ENCODE assay signal across 10 mouse cellular contexts in the genomic region with DNA sequence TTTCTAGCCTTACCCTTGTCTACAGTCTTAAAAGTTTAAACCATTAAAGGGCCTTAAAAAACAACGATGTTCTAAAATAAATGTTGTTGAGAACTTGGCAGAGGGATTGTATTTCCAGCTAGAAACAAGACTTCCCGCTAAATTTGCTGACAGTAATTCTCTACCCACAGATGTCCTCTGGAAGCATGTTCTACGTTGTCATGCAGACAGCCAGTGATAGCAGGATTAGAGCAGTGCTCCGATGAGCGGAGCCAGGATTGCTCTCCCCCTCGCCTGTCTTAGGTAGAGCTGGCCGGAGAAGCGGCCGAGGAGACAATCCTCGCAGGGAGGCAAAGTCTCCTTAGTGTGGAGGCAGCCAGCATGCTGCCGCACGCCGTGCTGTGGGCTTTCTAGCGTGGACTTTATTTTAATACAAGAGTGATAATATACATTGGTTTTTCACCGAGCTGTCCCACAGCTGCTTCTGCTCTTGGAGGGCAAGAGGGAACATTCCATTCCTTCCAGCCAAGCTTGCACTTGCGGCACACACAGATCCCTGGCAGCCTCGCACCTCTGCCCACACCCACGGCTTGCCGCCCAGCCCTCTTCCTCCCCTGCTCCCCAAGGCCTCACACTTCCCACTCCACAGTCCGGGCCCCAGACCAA.
DNase-seq lines count a peak whose midpoint lies in the region; ATAC-seq and TF ChIP-seq lines count a peak whose summit lies in the region.
"Had no signal": no experiment of that assay in that cellular context is flagged by ENCODE, and none has a peak within 500 bp of the region (broad histone marks: within the 10 kb centered on the region; RNA-seq: fewer than 3 reads in every experiment).

No protein-coding gene starts in this region.

- peak overlapping the region; percentile 81 for H3K27ac ChIP-seq in stomach, postnatal 0 days (replicated peaks)
- H3K27ac ChIP-seq in midbrain, embryonic 10.5 days (replicated peaks) = no peak overlapping the region
- H3K27ac ChIP-seq in hindbrain, embryonic 11.5 days (ENCODE audit: low read depth, low read length) = no peak overlapping the region

- no peak overlapping the region for H3K4me3 ChIP-seq in stomach, postnatal 0 days (ENCODE audit: low read depth, low read length)
- H3K4me3 ChIP-seq in midbrain, embryonic 10.5 days = no peak overlapping the region
- no peak overlapping the region for H3K4me3 ChIP-seq in hindbrain, embryonic 11.5 days (ENCODE audit: low read depth, low read length)
- H3K4me3 ChIP-seq: erythroblast, embryonic 14.5 days had no signal

- H3K4me1 ChIP-seq in stomach, postnatal 0 days (replicated peaks; ENCODE audit: control insufficient read depth, insufficient read depth) = peaks cover 6% of the 10 kb centered on the region; the same call in 1 of the 2 replicates
- peaks cover 3% of the 10 kb centered on the region for H3K4me1 ChIP-seq in midbrain, embryonic 10.5 days
- no peaks in the 10 kb centered on the region for H3K4me1 ChIP-seq in hindbrain, embryonic 11.5 days (replicated peaks; ENCODE audit: control insufficient read depth, insufficient read depth, low read length)

- no peaks in the 10 kb centered on the region for H3K9me3 ChIP-seq in stomach, postnatal 0 days (ENCODE audit: control insufficient read depth, low read length)
- peaks cover 8% of the 10 kb centered on the region; the same call in 1 of the 2 replicates for H3K9me3 ChIP-seq in midbrain, embryonic 10.5 days (replicated peaks)
- H3K9me3 ChIP-seq in hindbrain, embryonic 11.5 days (ENCODE audit: control insufficient read depth, low read length) = no peaks in the 10 kb centered on the region

- H3K4me2 ChIP-seq in stomach, postnatal 0 days (replicated peaks; ENCODE audit: low read depth) = peak overlapping the region; percentile 1; the same call in 1 of the 2 replicates
- H3K4me2 ChIP-seq in hindbrain, embryonic 11.5 days (replicated peaks; ENCODE audit: low read depth, low read length) = no peak overlapping the region

- TF ChIP-seq EP300 in stomach, postnatal 0 days (optimal IDR thresholded peaks at IDR 0.05) = no peak

- ATAC-seq in stomach, postnatal 0 days (ENCODE audit: low FRiP score, low TSS enrichment) = peak; percentile 38; the same call in 1 of the 2 replicates
- ATAC-seq in hindbrain, embryonic 11.5 days (ENCODE audit: low FRiP score) = no peak
- no peak for ATAC-seq in megakaryocyte, adult 5-6 weeks (ENCODE audit: poor library complexity, severe bottlenecking)

- DNase-seq in ovary, adult 18-20 months (ENCODE audit: low spot score) = peak; percentile 26
- no peak for DNase-seq in ovary, postnatal 14 days (ENCODE audit: low spot score)
- peak; percentile 37 for DNase-seq in gastrocnemius, postnatal 10 days
- DNase-seq in kidney, postnatal 14 days = peak; percentile 54
- peak; percentile 31 for DNase-seq in stomach, postnatal 0 days (ENCODE audit: low spot score)
- DNase-seq in midbrain, embryonic 10.5 days (ENCODE audit: low spot score) = no peak
- no peak for DNase-seq in hindbrain, embryonic 11.5 days (ENCODE audit: low spot score)
- DNase-seq: retina, postnatal 1 day had no signal

- H3K9ac ChIP-seq in stomach, postnatal 0 days (ENCODE audit: low read length) = 0 out of 2 replicates have a peak overlapping the region, but pooled peaks have one; percentile 19
- no peak overlapping the region for H3K9ac ChIP-seq in hindbrain, embryonic 11.5 days (ENCODE audit: low read depth, low read length)

- 30% methylated on average over 20 of the region's 20 CpGs for WGBS in stomach, postnatal 0 days
- 89% methylated on average over 20 of the region's 20 CpGs for WGBS in midbrain, embryonic 10.5 days
- WGBS in hindbrain, embryonic 11.5 days = 85% methylated on average over 20 of the region's 20 CpGs

- no peaks in the 10 kb centered on the region for H3K36me3 ChIP-seq in stomach, postnatal 0 days (ENCODE audit: control insufficient read depth, insufficient read depth, low read length)
- H3K36me3 ChIP-seq in midbrain, embryonic 10.5 days = no peaks in the 10 kb centered on the region
- H3K36me3 ChIP-seq in hindbrain, embryonic 11.5 days (ENCODE audit: control insufficient read depth, insufficient read depth, low read length) = no peaks in the 10 kb centered on the region

- no peaks in the 10 kb centered on the region for H3K27me3 ChIP-seq in stomach, postnatal 0 days (ENCODE audit: control insufficient read depth, insufficient read depth, low read length)
- H3K27me3 ChIP-seq in midbrain, embryonic 10.5 days (ENCODE audit: low read depth, poor library complexity, severe bottlenecking) = no peaks in the 10 kb centered on the region
- H3K27me3 ChIP-seq in hindbrain, embryonic 11.5 days (ENCODE audit: control insufficient read depth, insufficient read depth, low read length) = no peaks in the 10 kb centered on the region

- no peak for TF ChIP-seq CTCF in stomach, postnatal 0 days (IDR thresholded peaks at IDR 0.05; ENCODE audit: low read depth)

Comparison
In these comparisons a context has a peak if more than half of its experiments do, and no peak if none do; other contexts are left out.
1. DNase-seq: peak in ovary, adult 18-20 months (single experiment), gastrocnemius, postnatal 10 days (single experiment), kidney, postnatal 14 days (single experiment) and stomach, postnatal 0 days (single experiment); none in ovary, postnatal 14 days (single experiment), midbrain, embryonic 10.5 days (single experiment) and hindbrain, embryonic 11.5 days (single experiment).